Mouse (Mus musculus) liver, embryonic 14.5 days (tissue): Measurements from ENCODE around the gene Peak1. TPM values are rescaled to one million over a fixed set of nuclear protein-coding genes. Genes with fewer than 3 reads are reported as not detected.

Experiments used
- ATAC-seq: fragments of 200-750 bp; cut with Nextera tagmentation; 2 replicates; pipeline ENCODE4 v1.8.0; 2017; ENCODE audit warnings: moderate number of reproducible peaks, mild to moderate bottlenecking, moderate library complexity; ENCODE audit not compliant: insufficient read depth
- DNase-seq, 3 experiments: peaks; one replicate each; pipeline ENCODE4 v3.0.0-alpha.2; 2012 to 2013; ENCODE audit warnings: low read depth in 3 of 3, low spot score in 3 of 3
- H3K27ac ChIP-seq: fragments of 300-500 bp; sonication (generic); 2 replicates; pipeline ENCODE4 v1.5.1; 2014; ENCODE audit warnings: moderate library complexity, mild to moderate bottlenecking, control low read depth, inconsistent platforms
- H3K27me3 ChIP-seq: fragments of 300-500 bp; sonication (generic); 2 replicates; pipeline ENCODE4 v1.6.1; 2014; ENCODE audit warnings: mild to moderate bottlenecking, low read length, moderate library complexity; ENCODE audit not compliant: control insufficient read depth, insufficient read depth
- H3K36me3 ChIP-seq: fragments of 300-500 bp; sonication (generic); replicated peaks from 2 replicates; pipeline ENCODE4 v1.6.1; 2014; ENCODE audit warnings: low read depth; ENCODE audit not compliant: control insufficient read depth, insufficient read depth
- H3K4me1 ChIP-seq, 2 experiments: fragments of 200-500 bp in 1 of 2; fragments of 300-500 bp in 1 of 2; sonication (generic) in 1 of 2; replicated peaks; 2 replicates each; pipeline ENCODE4 v1.6.1; 2012 to 2014; ENCODE audit warnings: antibody characterized with exemption in 1 of 2, inconsistent platforms in 1 of 2, low read length in 1 of 2; ENCODE audit not compliant: control insufficient read depth in 2 of 2, insufficient read depth in 2 of 2
- H3K4me2 ChIP-seq: fragments of 300-500 bp; sonication (generic); 2 replicates; pipeline ENCODE4 v1.6.1; 2014; ENCODE audit warnings: low read depth, mild to moderate bottlenecking, control low read depth, moderate library complexity
- H3K4me3 ChIP-seq, 2 experiments: fragments of 200-500 bp in 1 of 2; fragments of 300-500 bp in 1 of 2; sonication (generic) in 1 of 2; 2 replicates each; pipeline ENCODE4 v1.5.1; 2012 to 2014; ENCODE audit warnings: low read depth in 2 of 2, low read length in 2 of 2, mild to moderate bottlenecking in 2 of 2, control low read depth in 1 of 2, inconsistent platforms in 1 of 2, moderate library complexity in 1 of 2; ENCODE audit not compliant: insufficient read depth in 1 of 2
- H3K9ac ChIP-seq: fragments of 300-500 bp; sonication (generic); replicated peaks from 2 replicates; pipeline ENCODE4 v1.6.1; 2014; ENCODE audit warnings: mild to moderate bottlenecking, control low read depth, moderate library complexity
- H3K9me3 ChIP-seq: fragments of 300-500 bp; sonication (generic); 2 replicates; pipeline ENCODE4 v1.6.1; 2016; ENCODE audit warnings: low read length, mixed read lengths; ENCODE audit not compliant: control insufficient read depth
- CTCF ChIP-seq: IDR thresholded peaks from 2 replicates; pipeline ENCODE4 v1.5.1; 2016; ENCODE audit warnings: antibody characterized with exemption, low read depth, control low read depth
- EP300 ChIP-seq: IDR thresholded peaks from 2 replicates; pipeline ENCODE4 v1.6.1; 2016; ENCODE audit warnings: antibody characterized with exemption, low read depth
- WGBS: fragments of 180-500 bp; shearing (Covaris S2); extraction: QIAGEN DNeasy Blood & Tissue Kit; methylation state at CpG from one replicate; pipeline ENCODE4 v1.1.7; 2014; ENCODE audit not compliant: insufficient replicate concordance; 5-methylcytosine and 5-hydroxymethylcytosine counted together
- polyA plus RNA-seq, 2 experiments: library from polyadenylated mRNA; depleted of rRNA in 1 of 2; stranded (reverse) in 1 of 2; unstranded in 1 of 2; fragments of >200 nt; fragmentation: Nextera tagmentation in 1 of 2; extraction: Ambion mirVana in 1 of 2; gene quantifications; 2 replicates each; pipeline versions ENCODE4 v1.2.1 to v1.2.3; 2012 to 2014

The Peak1 gene
- polyA plus RNA-seq, 2 experiments = 1.8 to 2.3 TPM

GRCm38 (mm10) chr9:56415935-56416607, 1.8 kb downstream of the Peak1 start:
- Histone ChIP-seq H3K4me1 (peaks cover 12 to 13% of the 10 kb centered on the region in 2 experiments), H3K36me3 (no peaks in the 10 kb centered on the region), H3K27me3 (no peaks in the 10 kb centered on the region), H3K9ac (no peak overlapping the region), H3K4me2 (peak overlapping the region; percentile 83), H3K9me3 (no peaks in the 10 kb centered on the region), H3K27ac (no peak overlapping the region), H3K4me3 (no peak overlapping the region; a peak in 1 of 4 replicates)
- no peak for ATAC-seq
- WGBS = 47% methylated on average over 4 of the region's 4 CpGs
- DNase-seq = no peak
- TF ChIP-seq EP300 = no peak
- TF ChIP-seq CTCF = no peak

DNA sequence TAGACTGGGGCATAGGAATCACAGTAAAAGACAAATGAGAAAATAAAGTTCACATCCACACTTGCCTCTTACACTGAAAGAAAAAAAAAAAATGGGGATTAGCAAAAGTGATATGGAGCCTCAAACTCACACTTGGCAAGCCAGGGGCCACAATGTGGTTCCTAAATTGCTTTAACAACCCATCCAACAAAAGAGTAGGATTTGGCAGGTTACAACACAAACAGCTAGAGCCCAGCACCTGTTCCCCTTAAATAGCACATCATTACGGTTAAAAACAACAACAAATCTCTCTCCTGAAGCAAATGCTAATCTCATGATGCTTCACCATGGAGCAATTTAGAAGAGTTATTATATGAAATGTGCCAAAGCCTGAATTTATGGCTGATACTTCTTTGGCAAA, 2.5 kb downstream of the Peak1 start:
- Histone ChIP-seq H3K27me3 (no peaks in the 10 kb centered on the region), H3K9me3 (no peaks in the 10 kb centered on the region), H3K27ac (no peak overlapping the region), H3K4me1 (peaks cover 9 to 13% of the 10 kb centered on the region in 2 experiments), H3K36me3 (no peaks in the 10 kb centered on the region), H3K4me3 (no peak overlapping the region), H3K9ac (no peak overlapping the region), H3K4me2 (no peak overlapping the region)
- TF ChIP-seq EP300 (no peak), CTCF (no peak)
- ATAC-seq = no peak
- 78% methylated on average over 1 of the region's 1 CpGs for WGBS
- no peak for DNase-seq

DNA sequence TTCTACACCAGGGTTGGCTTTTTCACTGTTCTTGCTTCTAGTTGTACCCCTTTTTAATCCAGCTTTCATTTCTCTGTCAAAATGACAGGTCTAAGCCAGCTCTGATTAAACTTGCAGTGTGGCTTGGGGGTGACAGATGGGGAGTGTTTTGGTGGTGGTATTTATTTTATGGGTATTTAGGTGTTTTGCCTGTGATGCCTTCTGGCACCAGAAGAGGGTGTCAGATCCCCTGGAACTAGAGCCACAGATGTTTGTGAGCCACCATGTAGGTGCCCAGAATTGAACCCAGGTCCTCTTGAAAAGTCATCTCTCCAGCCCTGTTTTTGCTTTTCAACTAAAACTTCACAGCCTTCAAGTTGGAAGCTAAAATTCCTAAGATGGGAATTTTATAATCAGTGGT, 3.5 kb downstream of the Peak1 start:
- Histone ChIP-seq H3K4me3 (no peak overlapping the region), H3K9ac (no peak overlapping the region), H3K36me3 (no peaks in the 10 kb centered on the region), H3K4me1 (peaks cover 6 to 14% of the 10 kb centered on the region in 2 experiments; a peak in 3 of 4 replicates), H3K27me3 (no peaks in the 10 kb centered on the region), H3K4me2 (no peak overlapping the region), H3K9me3 (no peaks in the 10 kb centered on the region), H3K27ac (no peak overlapping the region)
- ATAC-seq (no peak), DNase-seq (no peak)
- TF ChIP-seq CTCF = peak; percentile 30
- TF ChIP-seq EP300 = no peak

- Histone ChIP-seq H3K4me1 (peaks cover 5 to 14% of the 10 kb centered on the region in 2 experiments; a peak in 3 of 4 replicates), H3K4me3 (no peak overlapping the region), H3K27ac (no peak overlapping the region), H3K9me3 (no peaks in the 10 kb centered on the region), H3K9ac (no peak overlapping the region), H3K4me2 (no peak overlapping the region), H3K36me3 (no peaks in the 10 kb centered on the region), H3K27me3 (no peaks in the 10 kb centered on the region)
- ATAC-seq (no peak), DNase-seq (no peak)
- TF ChIP-seq EP300 (no peak), CTCF (no peak)
- whole genome bisulfite sequencing = 7% methylated on average over 1 of the region's 1 CpGs
Observed at GRCm38 (mm10) chr9:56412716-56413115, 5.2 kb downstream of the Peak1 start.

DNA sequence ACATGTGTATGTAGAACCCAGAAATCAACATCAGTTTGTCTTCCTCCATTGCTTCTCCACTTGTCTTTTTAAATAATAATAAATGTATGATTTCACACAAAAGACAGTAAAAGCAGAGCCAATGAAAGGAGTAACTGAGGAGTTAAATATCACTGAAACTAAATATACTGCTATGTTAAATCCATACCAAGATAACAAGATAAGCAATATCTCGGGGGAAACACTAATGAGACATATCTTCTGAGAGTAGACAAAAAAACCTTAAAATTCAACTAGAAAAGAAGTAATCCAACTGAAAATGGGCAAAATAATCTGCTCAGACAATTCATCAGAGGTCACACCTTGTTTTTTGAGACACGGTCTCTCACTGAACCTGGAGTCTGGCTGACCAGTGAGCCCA, 7.9 kb downstream of the Peak1 start:
- no peak overlapping the region for H3K4me2 ChIP-seq
- H3K9me3 ChIP-seq = no peaks in the 10 kb centered on the region
- DNase-seq = no peak
- ATAC-seq = no peak
- TF ChIP-seq EP300 = no peak
- TF ChIP-seq CTCF = no peak
- no peaks in the 10 kb centered on the region for H3K27me3 ChIP-seq
- H3K4me3 ChIP-seq = no peak overlapping the region
- no peak overlapping the region for H3K27ac ChIP-seq
- no peaks in the 10 kb centered on the region for H3K36me3 ChIP-seq
- no peak overlapping the region for H3K9ac ChIP-seq
- H3K4me1 ChIP-seq = peaks cover 4 to 5% of the 10 kb centered on the region in 2 experiments
- WGBS = 25% methylated on average over 2 of the region's 2 CpGs
